Mouse (Mus musculus) MEL (cell line): ENCODE results near the gene Cdk5r2. TPM values are rescaled to one million over a fixed set of nuclear protein-coding genes. Genes with fewer than 3 reads are reported as not detected.

Source experiments
- DNase-seq: peaks from one replicate; pipeline ENCODE4 v3.0.0; 2011; ENCODE audit warnings: low read depth, low spot score
- H3K27ac ChIP-seq: 2 replicates; pipeline ENCODE4 v1.5.1; 2012; ENCODE audit warnings: low read depth, mild to moderate bottlenecking, control low read depth, low read length, moderate library complexity; ENCODE audit not compliant: control insufficient read depth
- H3K27me3 ChIP-seq, 2 experiments: fragments of 150-350 bp in 1 of 2; sonication (generic) in 1 of 2; 2 replicates each; pipeline ENCODE4 v1.6.1; 2012; ENCODE audit warnings: low read length in 2 of 2, mild to moderate bottlenecking in 2 of 2, improper control_type of control experiment in 1 of 2, moderate library complexity in 1 of 2; ENCODE audit not compliant: insufficient read depth in 2 of 2, control insufficient read depth in 1 of 2
- H3K36me3 ChIP-seq, 2 experiments: 2 replicates each; pipeline ENCODE4 v1.6.1; 2012 to 2014; ENCODE audit warnings: low read length in 2 of 2, improper control_type of control experiment in 1 of 2, inconsistent platforms in 1 of 2, mild to moderate bottlenecking in 1 of 2; ENCODE audit not compliant: insufficient read depth in 2 of 2, control insufficient read depth in 1 of 2
- H3K4me1 ChIP-seq, 2 experiments: fragments of 150-350 bp in 1 of 2; sonication (generic) in 1 of 2; 2 replicates each; pipeline ENCODE4 v1.6.1; 2012; ENCODE audit warnings: low read length in 2 of 2, improper control_type of control experiment in 1 of 2, mild to moderate bottlenecking in 1 of 2; ENCODE audit not compliant: insufficient read depth in 2 of 2, control insufficient read depth in 1 of 2
- H3K4me3 ChIP-seq, 2 experiments: fragments of 150-350 bp in 1 of 2; sonication (generic) in 1 of 2; 2 replicates each; pipeline ENCODE4 v1.5.1; 2012; ENCODE audit warnings: low read depth in 2 of 2, low read length in 2 of 2, mild to moderate bottlenecking in 2 of 2, moderate library complexity in 2 of 2, control low read depth in 1 of 2, improper control_type of control experiment in 1 of 2; ENCODE audit not compliant: control insufficient read depth in 1 of 2, insufficient read depth in 1 of 2
- H3K79me2 ChIP-seq: 2 replicates; pipeline ENCODE4 v1.6.1; 2012; ENCODE audit warnings: mild to moderate bottlenecking, low read length, moderate library complexity; ENCODE audit not compliant: control insufficient read depth, poor library complexity, insufficient read depth
- H3K9ac ChIP-seq: 2 replicates; pipeline ENCODE4 v1.6.1; 2012; ENCODE audit warnings: low read depth, mild to moderate bottlenecking, control low read depth, low read length, moderate library complexity; ENCODE audit not compliant: control insufficient read depth, poor library complexity, severe bottlenecking
- H3K9me3 ChIP-seq: fragments of 150-350 bp; sonication (generic); replicated peaks from 2 replicates; pipeline ENCODE4 v1.6.1; 2012; ENCODE audit warnings: mild to moderate bottlenecking, low read length, improper control_type of control experiment, moderate library complexity; ENCODE audit not compliant: insufficient read depth
- BHLHE40 ChIP-seq: IDR thresholded peaks from 2 replicates; pipeline ENCODE4 v1.6.1; 2012; ENCODE audit warnings: low read depth, mild to moderate bottlenecking, inconsistent platforms, low read length, improper control_type of control experiment, borderline replicate concordance
- CTCF ChIP-seq, 3 experiments: IDR thresholded peaks in 2 of 3; conservative IDR thresholded peaks in 1 of 3; 2 replicates each; pipeline ENCODE4 v1.5.1; 2011 to 2012; ENCODE audit warnings: low read length in 3 of 3, low read depth in 2 of 3, mild to moderate bottlenecking in 2 of 3, improper control_type of control experiment in 1 of 3, inconsistent platforms in 1 of 3, mixed read lengths in 1 of 3, moderate library complexity in 1 of 3; ENCODE audit not compliant: control insufficient read depth in 1 of 3, insufficient read depth in 1 of 3, poor library complexity in 1 of 3, severe bottlenecking in 1 of 3
- E2F4 ChIP-seq: IDR thresholded peaks from 2 replicates; pipeline ENCODE4 v1.6.1; 2011; ENCODE audit warnings: low read depth, low read length, improper control_type of control experiment, borderline replicate concordance
- EP300 ChIP-seq, 2 experiments: IDR thresholded peaks; 2 replicates each; pipeline ENCODE4 v1.6.1; 2011; ENCODE audit warnings: improper control_type of control experiment in 2 of 2, low read length in 2 of 2, low read depth in 1 of 2, mild to moderate bottlenecking in 1 of 2
- ETS1 ChIP-seq: IDR thresholded peaks from 2 replicates; pipeline ENCODE4 v1.6.1; 2012; ENCODE audit warnings: low read depth, mild to moderate bottlenecking, inconsistent platforms, low read length, improper control_type of control experiment, moderate library complexity
- GATA1 ChIP-seq: IDR thresholded peaks from 2 replicates; pipeline ENCODE4 v1.6.1; 2011; ENCODE audit warnings: low read depth, low read length, improper control_type of control experiment
- HCFC1 ChIP-seq: IDR thresholded peaks from 2 replicates; pipeline ENCODE4 v1.6.1; 2012; ENCODE audit warnings: low read depth, mild to moderate bottlenecking, inconsistent platforms, low read length, improper control_type of control experiment, moderate library complexity
- KAT2A ChIP-seq: conservative IDR thresholded peaks from 2 replicates; pipeline ENCODE4 v1.6.1; 2012; ENCODE audit warnings: low read depth, low read length, improper control_type of control experiment, inconsistent platforms
- MAX ChIP-seq: IDR thresholded peaks from 2 replicates; pipeline ENCODE4 v1.6.1; 2011; ENCODE audit warnings: low read length, improper control_type of control experiment
- MEF2A ChIP-seq: IDR thresholded peaks from 2 replicates; pipeline ENCODE4 v1.6.1; 2014; ENCODE audit warnings: low read depth, mild to moderate bottlenecking, inconsistent platforms, low read length, improper control_type of control experiment; ENCODE audit not compliant: poor library complexity, insufficient replicate concordance, severe bottlenecking; ENCODE audit errors: extremely low read depth
- MXI1 ChIP-seq: IDR thresholded peaks from 2 replicates; pipeline ENCODE4 v1.6.1; 2011; ENCODE audit warnings: mild to moderate bottlenecking, low read depth, low read length, improper control_type of control experiment
- MYB ChIP-seq: IDR thresholded peaks from 2 replicates; pipeline ENCODE4 v1.6.1; 2011; ENCODE audit warnings: mild to moderate bottlenecking, low read depth, low read length, improper control_type of control experiment
- MYC ChIP-seq: IDR thresholded peaks from 2 replicates; pipeline ENCODE4 v1.6.1; 2011; ENCODE audit warnings: low read depth, mild to moderate bottlenecking, low read length, improper control_type of control experiment, moderate library complexity
- NELFE ChIP-seq: IDR thresholded peaks from 2 replicates; pipeline ENCODE4 v1.6.1; 2011; ENCODE audit warnings: low read depth, low read length, improper control_type of control experiment
- POLR2A ChIP-seq, 2 experiments: IDR thresholded peaks; 2 replicates each; pipeline ENCODE4 v1.6.1; 2011 to 2012; ENCODE audit warnings: low read length in 2 of 2, mild to moderate bottlenecking in 2 of 2, control low read depth in 1 of 2, improper control_type of control experiment in 1 of 2, low read depth in 1 of 2, moderate library complexity in 1 of 2; ENCODE audit not compliant: control insufficient read depth in 1 of 2, insufficient read depth in 1 of 2, poor library complexity in 1 of 2
- POLR2AphosphoS2 ChIP-seq: IDR thresholded peaks from 2 replicates; pipeline ENCODE4 v1.6.1; 2011; ENCODE audit warnings: low read length, improper control_type of control experiment
- RAD21 ChIP-seq: IDR thresholded peaks from 2 replicates; pipeline ENCODE4 v1.6.1; 2011; ENCODE audit warnings: mild to moderate bottlenecking, low read depth, low read length, improper control_type of control experiment
- SMC3 ChIP-seq: IDR thresholded peaks from 2 replicates; pipeline ENCODE4 v1.6.1; 2011; ENCODE audit warnings: low read depth, low read length, improper control_type of control experiment
- TAL1 ChIP-seq: IDR thresholded peaks from 2 replicates; pipeline ENCODE4 v1.6.1; 2012; ENCODE audit warnings: mild to moderate bottlenecking, inconsistent platforms, low read length, moderate library complexity, mixed read lengths
- TBP ChIP-seq: IDR thresholded peaks from 2 replicates; pipeline ENCODE4 v1.8.0; 2011; ENCODE audit warnings: low read depth, low read length, improper control_type of control experiment
- UBTF ChIP-seq: IDR thresholded peaks from 2 replicates; pipeline ENCODE4 v1.6.1; 2012; ENCODE audit warnings: low read depth, mild to moderate bottlenecking, inconsistent platforms, low read length, improper control_type of control experiment, moderate library complexity, borderline replicate concordance; ENCODE audit not compliant: insufficient read depth
- USF2 ChIP-seq, 2 experiments: IDR thresholded peaks; 2 replicates each; pipeline ENCODE4 v1.6.1; 2011 to 2012; ENCODE audit warnings: improper control_type of control experiment in 2 of 2, low read length in 2 of 2, borderline replicate concordance in 1 of 2, inconsistent platforms in 1 of 2, low read depth in 1 of 2, mild to moderate bottlenecking in 1 of 2; ENCODE audit not compliant: insufficient read depth in 1 of 2
- ZKSCAN1 ChIP-seq: IDR thresholded peaks from 2 replicates; pipeline ENCODE4 v1.6.1; 2012; ENCODE audit warnings: low read depth, mild to moderate bottlenecking, inconsistent platforms, low read length, improper control_type of control experiment, moderate library complexity
- ZMIZ1 ChIP-seq: IDR thresholded peaks from 2 replicates; pipeline ENCODE4 v1.6.1; 2012; ENCODE audit warnings: low read depth, mild to moderate bottlenecking, inconsistent platforms, low read length, improper control_type of control experiment, moderate library complexity
- polyA plus RNA-seq, 2 experiments: library from polyadenylated mRNA; stranded (reverse) in 1 of 2; unstranded in 1 of 2; fragments of >175 nt in 1 of 2; fragments of >200 nt in 1 of 2; gene quantifications; 2 replicates each; pipeline versions ENCODE4 v1.2.1 to v1.2.4; 2012; ENCODE audit warnings: low replicate concordance in 2 of 2, low read depth in 1 of 2; ENCODE audit not compliant: insufficient read length in 2 of 2, insufficient read depth in 1 of 2, missing spikeins in 1 of 2
- total RNA-seq: library from RNA; depleted of rRNA; stranded (reverse); fragments of 300-350 nt; gene quantifications from 2 replicates; pipeline ENCODE4 v1.2.3, GENCODE M21; 2012

The Cdk5r2 gene
- total and polyA plus RNA-seq, 3 experiments: not detected

DNA sequence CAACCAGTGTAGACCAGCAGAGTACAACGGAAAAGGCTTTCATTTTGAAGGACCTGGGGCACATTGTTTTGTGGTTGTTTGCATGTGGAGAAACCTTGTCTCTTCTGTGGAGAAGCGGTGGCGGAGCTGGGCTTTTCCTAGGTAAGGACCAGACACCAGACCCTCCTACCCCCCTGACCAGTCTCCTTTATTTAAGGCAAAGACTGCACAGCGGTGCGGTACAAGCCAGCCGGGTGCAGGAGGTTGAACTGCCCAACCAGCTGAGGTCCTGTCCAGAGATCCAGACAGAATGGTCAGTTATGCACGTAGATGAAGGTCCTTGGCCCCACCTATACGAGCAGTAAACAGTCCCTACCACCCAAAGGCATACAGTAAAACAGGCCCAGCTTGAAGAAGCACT lies 28.1 kb downstream of the Cdk5r2 start:
- Histone ChIP-seq H3K9me3 (no peaks in the 10 kb centered on the region), H3K27ac (no peak overlapping the region), H3K4me1 (no peaks in the 10 kb centered on the region), H3K27me3 (peaks cover 0 to 2% of the 10 kb centered on the region in 2 experiments; a peak in 1 of 4 replicates), H3K9ac (no peak overlapping the region), H3K36me3 (no peaks in the 10 kb centered on the region), H3K79me2 (no peaks in the 10 kb centered on the region)
- TF ChIP-seq MAX (no peak), POLR2AphosphoS2 (no peak), ZMIZ1 (no peak), SMC3 (no peak), BHLHE40 (no peak), HCFC1 (no peak), ZKSCAN1 (no peak), POLR2A (IDR thresholded peaks at IDR 0.05; ENCODE audit: control insufficient read depth in 1 of 2, insufficient read depth in 1 of 2, low read depth in 1 of 2, low read length in 2 of 2, poor library complexity in 1 of 2) (no peak), NELFE (no peak), UBTF (no peak), MYB (no peak)
- TF ChIP-seq, all 39 proteins: peak for 0
- no peak for DNase-seq
- H3K4me3 ChIP-seq: no peak overlapping the region

DNA sequence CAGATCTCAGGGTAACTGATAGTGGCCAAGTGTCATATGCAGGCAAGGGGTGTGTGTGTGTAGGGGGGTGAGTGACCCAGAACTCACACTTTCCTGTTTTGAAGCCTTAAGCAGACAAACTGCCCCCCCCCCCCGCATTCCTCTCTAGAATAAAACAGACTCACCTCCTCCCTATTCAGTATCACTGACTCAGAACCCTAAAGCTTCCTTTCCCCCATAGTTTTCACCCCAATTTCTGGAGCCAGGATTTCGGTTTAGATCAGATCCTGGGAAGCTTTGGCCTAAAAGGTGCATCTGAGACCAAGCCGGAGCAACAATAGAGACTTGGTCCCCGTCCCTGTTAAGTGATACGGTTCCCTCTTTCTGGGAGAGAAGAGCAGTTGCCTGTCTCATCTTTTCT lies 28.7 kb downstream of the Cdk5r2 start:
- no peaks in the 10 kb centered on the region for H3K9me3 ChIP-seq
- H3K79me2 ChIP-seq: no peaks in the 10 kb centered on the region
- no peak overlapping the region for H3K27ac ChIP-seq
- no peak for DNase-seq
- peaks cover 0 to 2% of the 10 kb centered on the region in 2 experiments; a peak in 1 of 4 replicates for H3K27me3 ChIP-seq
- TF ChIP-seq ETS1: no peak
- no peak for TF ChIP-seq HCFC1
- TF ChIP-seq USF2 (IDR thresholded peaks at IDR 0.05; ENCODE audit: borderline replicate concordance in 1 of 2, insufficient read depth in 1 of 2, low read depth in 1 of 2, low read length in 2 of 2): no peak
- no peak for TF ChIP-seq TBP
- no peak for TF ChIP-seq TAL1
- TF ChIP-seq MYC: no peak
- no peak for TF ChIP-seq CTCF (IDR thresholded peaks at IDR 0.05 in 2 of 3, conservative IDR thresholded peaks at IDR 0.05 in 1 of 3; ENCODE audit: control insufficient read depth in 1 of 3, insufficient read depth in 1 of 3, low read depth in 2 of 3, low read length in 3 of 3, poor library complexity in 1 of 3, severe bottlenecking in 1 of 3)
- TF ChIP-seq GATA1: no peak
- no peak for TF ChIP-seq BHLHE40
- no peak for TF ChIP-seq RAD21
- no peak for TF ChIP-seq EP300 (IDR thresholded peaks at IDR 0.05; ENCODE audit: low read depth in 1 of 2, low read length in 2 of 2)
- TF ChIP-seq MXI1: no peak
- no peak for TF ChIP-seq ZMIZ1
- no peak for TF ChIP-seq KAT2A
- no peak for TF ChIP-seq MAX
- TF ChIP-seq MYB: no peak
- no peak for TF ChIP-seq MEF2A
- no peak for TF ChIP-seq E2F4
- no peaks in the 10 kb centered on the region for H3K4me1 ChIP-seq
- no peak overlapping the region for H3K4me3 ChIP-seq
- no peak overlapping the region for H3K9ac ChIP-seq
- no peaks in the 10 kb centered on the region for H3K36me3 ChIP-seq
